Mouse (Mus musculus) erythroblast, embryonic 14.5 days (primary cell): ENCODE data around the gene Mogs. TPM values are rescaled to one million over a fixed set of nuclear protein-coding genes. Genes with fewer than 3 reads are reported as not detected.
A peak's percentile ranks its signal among the peaks of the same experiment; 100 is the strongest.

ENCODE experiments used
- H3K27me3 ChIP-seq: 2 replicates; pipeline ENCODE4 v1.6.1; 2012; ENCODE audit warnings: inconsistent platforms; ENCODE audit not compliant: control insufficient read depth
- H3K36me3 ChIP-seq: 2 replicates; pipeline ENCODE4 v1.6.1; 2012; ENCODE audit warnings: mild to moderate bottlenecking, inconsistent platforms; ENCODE audit not compliant: control insufficient read depth
- H3K4me1 ChIP-seq: 2 replicates; pipeline ENCODE4 v1.6.1; 2012; ENCODE audit warnings: inconsistent platforms; ENCODE audit not compliant: control insufficient read depth
- H3K4me3 ChIP-seq: replicated peaks from 2 replicates; pipeline ENCODE3; 2012; ENCODE audit warnings: moderate library complexity, mild to moderate bottlenecking, inconsistent platforms
- H3K9me3 ChIP-seq: 2 replicates; pipeline ENCODE4 v1.6.1; 2012; ENCODE audit warnings: low read length, inconsistent platforms, mixed read lengths; ENCODE audit not compliant: control insufficient read depth
- GATA1 ChIP-seq: IDR thresholded peaks from 2 replicates; pipeline ENCODE4 v1.6.1; 2012; ENCODE audit warnings: low read length, inconsistent platforms, mixed read lengths
- TAL1 ChIP-seq: IDR thresholded peaks from 3 replicates; pipeline ENCODE4 v1.6.1; 2012; ENCODE audit warnings: low read length, inconsistent platforms, mixed read lengths
- polyA plus RNA-seq: library from polyadenylated mRNA; stranded (reverse); fragments of >175 nt; gene quantifications from 2 replicates; pipeline ENCODE4 v1.2.3, GENCODE M21; 2012

Mogs gene
- polyA plus RNA-seq, 1 experiment = 4.2 TPM

- Histone ChIP-seq H3K9me3 (peaks cover 7% of the 10 kb centered on the region; the same call in 1 of the 2 replicates), H3K27me3 (peaks cover 32% of the 10 kb centered on the region), H3K4me3 (peak overlapping the region; percentile 78), H3K36me3 (peaks cover 13% of the 10 kb centered on the region), H3K4me1 (peaks cover 52% of the 10 kb centered on the region)
- TF ChIP-seq TAL1 (no peak), GATA1 (no peak)
Observed at GRCm38 (mm10) chr6:83166243-83166630, 50.9 kb downstream of the Mogs start.

Other genes starting within 250 kb of the Mogs start
- gene Sema4f, start 175.7 kb upstream of the Mogs start, polyA plus RNA-seq = not detected in 2 replicates
- 8.2 and 8.8 TPM in 2 replicates for gene M1ap, start 168.6 kb upstream of the Mogs start, polyA plus RNA-seq
- gene Dok1, start 82.0 kb upstream of the Mogs start, polyA plus RNA-seq = 27.8 and 28.7 TPM in 2 replicates
- 0.01 and 0.02 TPM in 2 replicates for gene Loxl3, start 81.3 kb upstream of the Mogs start, polyA plus RNA-seq
- gene Aup1, start 61.0 kb upstream of the Mogs start, polyA plus RNA-seq = 310 and 339 TPM in 2 replicates
- 6.2 and 6.6 TPM in 2 replicates for gene Htra2, start 60.2 kb upstream of the Mogs start, polyA plus RNA-seq
- gene Dqx1, start 57.7 kb upstream of the Mogs start, polyA plus RNA-seq = 0.14 and 0.18 TPM in 2 replicates
- gene Tlx2, start 45.2 kb upstream of the Mogs start, polyA plus RNA-seq = not detected in 2 replicates
- gene Pcgf1, start 37.6 kb upstream of the Mogs start, polyA plus RNA-seq = 1.5 and 2.2 TPM in 2 replicates
- 0.05 TPM in 1 of 2 replicates, not detected in the other for gene Lbx2, start 29.1 kb upstream of the Mogs start, polyA plus RNA-seq
- gene Ccdc142, start 13.9 kb upstream of the Mogs start, polyA plus RNA-seq = 0.18 and 0.43 TPM in 2 replicates
- gene Gm42688, start 13.9 kb upstream of the Mogs start, polyA plus RNA-seq = 0.18 and 0.27 TPM in 2 replicates
- gene Mrpl53, start 6.5 kb upstream of the Mogs start, polyA plus RNA-seq = 12.3 and 12.8 TPM in 2 replicates
- gene Wbp1, start 6.1 kb downstream of the Mogs start, polyA plus RNA-seq = 16.2 and 18.3 TPM in 2 replicates
- gene Ino80b, start 9.9 kb downstream of the Mogs start, polyA plus RNA-seq = 26.4 TPM in 2 replicates
- 0.26 and 0.39 TPM in 2 replicates for gene Rtkn, start 20.0 kb downstream of the Mogs start, polyA plus RNA-seq
- gene Wdr54, start 40.9 kb downstream of the Mogs start, polyA plus RNA-seq = 0.01 and 0.02 TPM in 2 replicates
- gene 1700003E16Rik, start 40.9 kb downstream of the Mogs start, polyA plus RNA-seq = not detected in 2 replicates
- 27.2 and 36.9 TPM in 2 replicates for gene Dctn1, start 50.4 kb downstream of the Mogs start, polyA plus RNA-seq
- gene Slc4a5, start 104.3 kb downstream of the Mogs start, polyA plus RNA-seq = 1.8 and 2.3 TPM in 2 replicates
- 5.3 and 6.1 TPM in 2 replicates for gene Mthfd2, start 210.4 kb downstream of the Mogs start, polyA plus RNA-seq
- 1.8 and 2.4 TPM in 2 replicates for gene Mob1a, start 210.5 kb downstream of the Mogs start, polyA plus RNA-seq
- 25.9 and 28.1 TPM in 2 replicates for gene Bola3, start 233.7 kb downstream of the Mogs start, polyA plus RNA-seq